Mouse (Mus musculus) telencephalon, adult 2 months (tissue): ENCODE measurements around the gene Irf8.
"Not testable (repeated sequence)": the region's sequence is repeated elsewhere in the genome, so short reads cannot be mapped to it uniquely, and the experiment has no call there.

Source experiments
- DNase-seq: peaks from one replicate; pipeline ENCODE4 v3.0.0-alpha.2; 2011; ENCODE audit warnings: low read depth, low spot score

Irf8 gene

DNA sequence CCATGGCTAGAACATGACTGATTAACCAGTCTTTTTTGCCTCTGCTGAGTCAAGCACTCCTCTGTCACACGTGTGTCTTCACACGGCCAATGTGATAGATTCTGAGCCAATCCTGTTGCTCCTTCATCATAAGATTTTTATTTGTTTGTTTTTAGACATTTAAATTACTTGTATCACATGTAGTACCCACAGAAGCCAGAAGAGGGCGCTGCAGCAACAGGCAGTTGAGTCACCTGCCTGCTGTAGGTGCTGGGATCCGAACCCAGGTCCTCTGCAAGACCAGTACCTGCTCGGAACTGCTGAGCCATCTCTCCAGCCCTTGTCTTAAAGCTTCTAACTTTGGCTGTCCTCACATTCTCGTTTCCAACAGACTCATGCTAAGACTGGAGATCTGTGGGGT is 13.1 kb upstream of the Irf8 start:
- DNase-seq, result no peak

GRCm38 (mm10) chr8:120724096-120724495 is 12.1 kb upstream of the Irf8 start:
- not testable (repeated sequence) for DNase-seq

- no peak for DNase-seq
These were observed 11.2 kb upstream of the Irf8 start for GRCm38 (mm10) chr8:120724816-120725575.

- DNase-seq, result no peak
These were observed 10.6 kb upstream of the Irf8 start for GRCm38 (mm10) chr8:120725576-120725950.

- DNase-seq, result no peak
These were observed 10.1 kb upstream of the Irf8 start for GRCm38 (mm10) chr8:120726051-120726450.

DNA sequence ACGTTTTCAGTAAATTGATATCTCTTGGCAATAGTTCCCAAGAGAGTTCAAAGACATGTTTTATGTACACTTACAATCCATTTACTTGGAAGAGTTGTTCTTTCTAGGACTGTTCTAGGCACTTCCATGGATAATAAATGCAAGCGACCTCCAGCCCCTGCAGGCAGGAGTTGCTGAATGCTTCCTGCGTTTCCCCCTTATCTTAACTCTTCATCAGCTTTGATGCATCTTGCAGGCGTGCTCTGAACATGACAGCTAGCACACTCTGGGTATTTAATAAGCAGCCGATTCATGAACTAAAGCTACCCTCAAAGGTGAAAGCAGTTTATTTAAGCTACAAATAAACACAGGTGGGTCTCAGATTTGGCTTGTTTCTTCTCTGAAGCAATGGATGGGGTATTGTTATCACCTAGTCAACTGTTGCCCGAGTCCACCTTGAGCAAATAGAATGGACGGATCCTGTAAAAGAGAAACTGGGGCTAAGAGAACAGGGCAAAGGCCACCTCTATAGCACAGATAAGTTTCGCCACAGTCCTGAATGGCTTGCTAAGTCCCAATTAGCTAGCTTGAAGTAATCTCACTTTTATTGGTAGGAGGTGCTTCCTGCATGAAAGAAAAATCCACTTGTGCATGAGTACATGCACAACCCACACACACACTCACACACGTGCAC is 7.5 kb upstream of the Irf8 start:
- DNase-seq, result no peak

DNA sequence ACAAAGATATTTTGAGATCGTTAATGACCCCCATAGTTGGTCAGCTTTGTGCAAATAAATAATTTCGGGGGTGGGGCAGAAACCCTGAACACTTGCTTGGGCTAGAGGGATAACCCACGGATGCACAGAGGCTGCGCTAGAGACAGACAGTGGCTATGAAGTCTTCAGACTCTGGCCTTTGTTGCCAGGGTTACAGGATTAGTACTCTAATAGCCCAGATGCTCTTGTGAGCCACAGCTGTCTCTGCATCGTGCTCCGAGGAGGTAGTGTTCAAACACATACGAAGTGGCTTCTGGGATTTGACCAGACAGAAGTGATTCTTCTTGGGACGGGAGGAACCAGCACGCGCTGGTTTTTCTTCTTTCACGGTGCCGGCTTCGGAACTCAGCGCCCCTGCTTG is 4.6 kb upstream of the Irf8 start:
- no peak for DNase-seq

DNA sequence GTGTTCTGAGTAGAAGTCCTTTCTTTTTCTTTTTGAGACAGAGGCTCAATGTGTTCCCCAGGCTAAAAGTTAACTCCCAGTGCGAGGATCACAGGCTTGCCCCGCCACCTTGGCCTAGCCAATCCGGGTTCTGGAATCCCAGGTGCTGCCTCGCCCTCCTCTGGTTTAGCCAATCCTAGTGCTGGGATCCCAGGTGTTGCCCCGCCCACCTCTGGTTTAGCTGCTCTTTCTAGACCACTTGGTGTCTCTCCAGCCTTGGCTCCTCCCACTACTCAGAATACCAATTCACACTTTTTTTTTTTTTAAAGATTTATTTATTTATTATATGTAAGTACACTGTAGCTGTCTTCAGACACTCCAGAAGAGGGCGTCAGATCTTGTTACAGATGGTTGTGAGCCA is 4.1 kb upstream of the Irf8 start:
- no peak for DNase-seq

GRCm38 (mm10) chr8:120736486-120736885 is 328 bp downstream of the Irf8 start:
- no peak for DNase-seq

- no peak for DNase-seq
These were observed 1.0 kb downstream of the Irf8 start for GRCm38 (mm10) chr8:120737166-120737565.

DNA sequence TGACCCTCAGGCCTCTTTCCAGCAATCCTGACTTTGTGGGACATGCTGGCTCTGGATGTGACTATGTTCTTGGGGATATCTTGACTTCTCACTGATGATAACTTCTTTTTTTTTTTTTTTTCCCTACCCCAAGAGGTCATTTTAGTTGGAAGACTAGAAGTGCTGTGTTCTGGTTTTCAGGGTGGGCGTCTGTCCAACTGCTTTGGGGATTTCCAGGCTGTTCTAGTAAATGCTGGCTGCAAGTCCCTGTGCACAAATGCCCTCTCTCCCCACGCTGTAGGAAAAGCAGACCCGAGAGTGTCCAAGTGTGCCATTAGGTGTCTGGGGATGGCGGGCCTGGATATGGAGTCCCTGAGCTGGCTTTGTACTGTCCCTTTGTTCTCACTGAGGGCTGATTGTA is 2.6 kb downstream of the Irf8 start:
- DNase-seq, result no peak

DNA sequence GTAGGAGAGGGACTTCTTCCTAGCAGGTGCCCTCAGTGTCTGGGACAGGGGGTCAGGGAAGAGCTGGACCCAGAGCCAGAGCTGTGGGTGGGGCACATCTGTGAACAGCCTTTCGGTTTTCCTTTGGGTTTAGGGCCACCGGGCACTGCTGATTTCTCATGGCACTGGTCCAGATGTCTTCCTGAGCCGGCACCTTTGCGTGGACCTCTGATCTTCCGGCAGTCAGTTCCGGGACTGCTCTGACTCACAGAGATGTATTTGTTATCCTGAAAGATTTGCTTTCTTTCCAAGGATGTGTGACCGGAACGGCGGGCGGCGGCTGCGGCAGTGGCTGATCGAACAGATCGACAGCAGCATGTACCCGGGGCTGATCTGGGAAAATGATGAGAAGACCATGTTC is 3.4 kb downstream of the Irf8 start:
- DNase-seq, result no peak

DNA sequence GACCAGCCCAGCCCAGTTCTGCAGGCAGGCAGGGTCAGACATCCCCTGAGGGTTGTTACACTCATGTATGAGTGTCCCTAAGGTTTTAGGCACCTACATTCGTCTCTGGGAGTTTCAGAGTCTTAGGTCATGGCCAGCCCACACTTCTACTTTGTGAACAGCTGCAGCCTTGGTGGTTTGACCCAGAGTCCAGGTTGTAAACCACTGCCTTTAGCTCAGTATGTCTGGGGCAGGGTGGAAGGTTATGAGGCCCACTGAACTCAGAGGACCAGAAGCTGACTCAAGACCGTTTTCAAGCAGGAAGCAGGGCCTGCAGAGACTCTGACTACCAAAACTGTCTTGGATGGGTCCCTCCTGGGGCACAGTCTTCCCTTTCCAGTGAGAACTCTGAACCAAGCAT is 4.4 kb downstream of the Irf8 start:
- DNase-seq, result no peak

DNA sequence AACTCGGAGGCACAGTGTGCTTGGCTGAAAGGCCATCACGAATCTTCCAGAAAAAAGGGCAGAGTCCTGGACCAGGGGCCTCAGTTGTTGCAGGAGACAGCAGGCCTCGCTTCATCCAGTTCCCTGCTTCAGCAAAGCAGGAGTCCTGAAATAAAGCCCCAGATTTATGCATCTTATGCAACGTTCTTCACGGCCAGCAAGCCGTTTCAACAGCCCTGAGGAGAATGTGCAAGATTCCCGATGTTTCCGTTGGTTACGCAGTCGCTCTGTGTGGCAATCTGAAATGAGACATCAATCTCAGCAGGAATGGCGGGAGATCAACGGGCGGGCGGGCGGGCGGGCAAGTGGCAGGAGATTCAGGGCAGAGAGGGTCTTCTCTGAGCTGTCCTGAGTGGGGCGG is 4.8 kb downstream of the Irf8 start:
- DNase-seq, result no peak

DNA sequence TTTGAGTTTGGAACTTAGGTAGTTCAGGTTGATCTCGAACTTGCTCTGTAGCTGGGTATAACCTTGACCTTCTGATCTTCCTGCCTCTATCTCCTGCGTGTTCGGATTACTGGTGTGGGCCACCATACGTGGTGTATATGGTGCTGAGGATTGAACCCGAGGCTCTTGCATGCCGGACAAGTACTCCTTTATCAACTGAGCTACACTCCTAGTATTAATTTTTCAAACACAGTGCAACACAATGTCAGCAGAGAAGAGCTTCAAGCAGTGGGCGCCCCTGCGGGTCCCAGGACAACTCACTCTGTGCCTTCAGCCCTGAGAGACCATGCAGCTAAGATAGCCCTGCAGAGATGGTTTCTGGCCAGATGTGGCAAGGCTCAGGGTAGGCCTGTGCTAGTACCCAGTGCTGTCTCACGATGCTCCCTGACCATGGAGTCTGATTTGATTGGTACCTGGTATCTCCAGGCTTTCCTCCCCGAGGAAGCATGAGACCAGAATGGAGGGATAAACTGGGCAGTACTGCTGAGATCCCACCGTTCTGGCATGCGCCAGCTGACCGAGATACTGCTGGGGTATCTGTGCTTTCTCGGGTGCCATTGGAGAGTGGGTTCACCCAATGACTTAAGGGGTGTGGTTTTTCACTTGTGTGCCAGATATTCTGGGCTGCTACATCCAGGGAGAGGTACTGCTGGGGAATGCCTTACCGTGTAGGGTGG is 5.8 kb downstream of the Irf8 start:
- no peak for DNase-seq

DNA sequence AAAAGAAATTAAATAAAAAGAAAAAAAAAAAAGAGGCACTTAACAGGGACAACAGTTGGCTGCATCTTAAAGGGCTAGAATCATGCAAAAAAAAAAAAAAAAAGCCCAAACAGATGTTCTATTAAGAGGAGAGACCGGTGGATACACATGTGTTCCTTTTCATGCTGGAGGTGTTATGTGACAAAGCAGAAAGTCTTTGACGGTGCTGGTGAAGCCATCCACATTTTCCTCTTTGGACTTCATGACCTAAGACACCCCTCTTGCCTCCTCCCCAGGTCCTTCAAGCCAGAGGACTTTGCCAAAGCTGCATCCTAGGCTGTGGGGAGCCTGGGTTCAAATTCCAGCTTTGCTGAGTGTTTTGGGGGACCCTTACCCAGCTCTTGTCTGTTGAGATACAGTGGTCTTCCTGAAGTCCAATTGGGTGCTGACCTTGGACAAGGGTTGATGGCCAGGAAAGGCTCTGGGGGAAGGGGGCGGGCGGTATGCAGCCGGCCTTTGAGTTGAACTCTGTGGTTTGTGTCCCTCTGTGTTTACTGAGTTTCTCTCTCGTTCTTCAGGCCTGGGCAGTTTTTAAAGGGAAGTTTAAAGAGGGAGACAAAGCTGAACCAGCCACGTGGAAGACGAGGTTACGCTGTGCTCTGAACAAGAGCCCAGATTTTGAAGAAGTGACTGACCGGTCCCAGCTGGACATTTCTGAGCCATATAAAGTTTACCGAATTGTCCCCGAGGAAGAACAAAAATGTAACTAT is 7.2 kb downstream of the Irf8 start:
- no peak for DNase-seq

DNA sequence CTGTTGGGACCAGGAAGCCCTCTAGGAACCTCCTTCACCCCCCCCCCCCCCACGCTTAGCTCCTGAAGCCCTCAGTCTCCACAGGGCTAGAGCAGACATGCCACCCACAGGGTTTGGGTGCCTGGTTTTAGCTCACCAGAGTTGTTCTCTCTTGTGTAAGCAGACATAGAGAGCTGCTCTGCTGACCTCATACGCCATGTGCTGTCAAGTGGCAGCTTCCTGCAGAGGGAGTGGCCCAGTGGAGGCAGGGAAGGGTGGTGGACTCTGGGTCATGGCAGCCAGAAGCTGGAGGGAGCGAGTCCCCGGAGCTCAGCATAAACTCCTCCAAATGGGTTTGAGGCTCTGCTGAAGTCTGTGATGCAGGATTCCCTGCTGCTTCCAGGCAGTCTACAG is 7.7 kb downstream of the Irf8 start:
- DNase-seq, result no peak

GRCm38 (mm10) chr8:120744448-120744847 is 8.3 kb downstream of the Irf8 start:
- no peak for DNase-seq

- DNase-seq, result no peak
These were observed 9.1 kb downstream of the Irf8 start for GRCm38 (mm10) chr8:120745226-120745625.

- no peak for DNase-seq
These were observed 10.0 kb downstream of the Irf8 start for GRCm38 (mm10) chr8:120746007-120746701.

GRCm38 (mm10) chr8:120747286-120747685 is 11.1 kb downstream of the Irf8 start:
- DNase-seq, result no peak

GRCm38 (mm10) chr8:120750616-120751015 is 14.5 kb downstream of the Irf8 start:
- DNase-seq, result no peak
